Mouse (Mus musculus): ENCODE data around the gene Fbxo44. TPM values are rescaled to one million over a fixed set of nuclear protein-coding genes. Genes with fewer than 3 reads are reported as not detected.

The Fbxo44 gene
- total RNA-seq, 1 experiment from 2014 or later: 4.1 TPM

GRCm38 (mm10) chr4:148116657-148117056, 43.6 kb downstream of the Fbxo44 start:
- ATAC-seq (replicated peaks in 1 of 2; ENCODE audit: insufficient read depth in 1 of 2, low FRiP score in 2 of 2, low TSS enrichment in 1 of 2, low read depth in 1 of 2, poor library complexity in 2 of 2, severe bottlenecking in 2 of 2): no peak

DNA sequence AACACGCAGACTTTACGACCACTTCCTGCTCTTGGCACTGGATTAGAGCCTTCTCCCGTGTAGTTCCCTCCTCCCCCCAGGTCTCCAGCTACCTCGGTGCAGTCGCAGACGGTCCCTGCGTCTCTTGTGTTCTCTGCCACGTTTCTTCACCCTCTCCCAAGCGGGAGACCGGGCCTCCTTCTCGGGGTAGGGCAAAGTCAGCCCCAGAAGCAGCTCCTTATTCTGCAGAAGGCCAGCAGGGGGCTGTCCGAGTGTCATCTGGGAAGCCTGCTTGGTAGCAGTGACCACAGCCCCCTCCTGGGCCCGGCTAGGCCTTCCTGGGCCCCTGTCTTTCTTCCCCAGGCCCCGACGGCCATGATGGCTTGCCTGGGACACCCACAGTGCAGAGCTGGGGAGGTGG, 44.8 kb downstream of the Fbxo44 start:
- ATAC-seq (replicated peaks in 1 of 2; ENCODE audit: insufficient read depth in 1 of 2, low FRiP score in 2 of 2, low TSS enrichment in 1 of 2, low read depth in 1 of 2, poor library complexity in 2 of 2, severe bottlenecking in 2 of 2): peak; percentile 67 to 81

- ATAC-seq (replicated peaks in 1 of 2; ENCODE audit: insufficient read depth in 1 of 2, low FRiP score in 2 of 2, low TSS enrichment in 1 of 2, low read depth in 1 of 2, poor library complexity in 2 of 2, severe bottlenecking in 2 of 2): peak; percentile 89
These were observed 45.4 kb downstream of the Fbxo44 start for GRCm38 (mm10) chr4:148114758-148115391.

- ATAC-seq (replicated peaks in 1 of 2; ENCODE audit: insufficient read depth in 1 of 2, low FRiP score in 2 of 2, low TSS enrichment in 1 of 2, low read depth in 1 of 2, poor library complexity in 2 of 2, severe bottlenecking in 2 of 2): no peak
These were observed 47.8 kb downstream of the Fbxo44 start for GRCm38 (mm10) chr4:148112519-148112918.

DNA sequence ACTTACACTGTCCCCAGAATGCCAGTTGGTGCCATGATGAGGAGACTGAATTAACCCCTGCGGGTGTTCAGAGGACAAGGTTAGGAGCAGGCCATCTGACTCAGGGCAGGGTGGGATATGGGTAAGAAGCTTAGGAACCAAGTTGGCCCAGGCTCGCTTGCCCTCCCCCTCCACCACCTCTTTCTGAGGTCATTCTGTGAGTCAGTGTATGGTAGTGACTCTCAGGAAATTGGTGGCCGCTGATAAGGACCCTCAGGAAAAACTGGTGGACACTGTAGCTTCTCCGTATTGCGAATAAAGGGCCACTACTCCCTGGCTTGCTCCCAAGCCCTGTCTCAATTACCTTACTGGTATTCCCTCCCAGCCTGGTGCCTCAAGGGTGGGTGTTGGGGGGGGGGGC, 51.1 kb downstream of the Fbxo44 start:
- ATAC-seq (replicated peaks in 1 of 2; ENCODE audit: insufficient read depth in 1 of 2, low FRiP score in 2 of 2, low TSS enrichment in 1 of 2, low read depth in 1 of 2, poor library complexity in 2 of 2, severe bottlenecking in 2 of 2): peak; percentile 29 to 44; a peak in 2 of 4 replicates

DNA sequence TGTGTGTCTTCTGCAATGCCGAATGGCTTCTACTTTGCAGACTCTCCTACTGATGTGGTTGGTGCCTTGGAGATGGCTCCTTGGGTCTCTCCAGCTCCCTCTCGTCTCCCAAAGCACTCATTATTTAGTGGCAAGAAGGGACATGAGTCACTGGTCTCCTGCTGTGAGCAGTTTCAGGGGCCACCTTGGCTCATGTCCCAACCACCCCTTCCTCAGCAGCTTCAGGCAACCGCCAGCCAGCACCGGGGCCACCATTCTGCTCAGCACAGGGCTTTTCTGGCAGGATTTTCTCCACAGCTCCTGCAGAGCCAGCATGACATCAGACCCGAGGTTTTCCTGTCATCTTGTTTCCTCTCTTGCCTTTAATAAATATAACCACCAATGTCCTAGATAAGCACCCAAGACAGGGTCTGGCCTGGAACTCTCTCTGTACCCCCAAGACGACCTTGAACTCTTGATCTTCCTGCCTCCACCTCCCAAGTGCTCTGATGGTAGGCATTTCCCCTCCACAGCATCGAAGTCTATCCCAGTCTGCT, 51.6 kb downstream of the Fbxo44 start:
- ATAC-seq (replicated peaks in 1 of 2; ENCODE audit: insufficient read depth in 1 of 2, low FRiP score in 2 of 2, low TSS enrichment in 1 of 2, low read depth in 1 of 2, poor library complexity in 2 of 2, severe bottlenecking in 2 of 2): 0 out of 4 replicates have a peak, but pooled peaks have one; percentile 23

DNA sequence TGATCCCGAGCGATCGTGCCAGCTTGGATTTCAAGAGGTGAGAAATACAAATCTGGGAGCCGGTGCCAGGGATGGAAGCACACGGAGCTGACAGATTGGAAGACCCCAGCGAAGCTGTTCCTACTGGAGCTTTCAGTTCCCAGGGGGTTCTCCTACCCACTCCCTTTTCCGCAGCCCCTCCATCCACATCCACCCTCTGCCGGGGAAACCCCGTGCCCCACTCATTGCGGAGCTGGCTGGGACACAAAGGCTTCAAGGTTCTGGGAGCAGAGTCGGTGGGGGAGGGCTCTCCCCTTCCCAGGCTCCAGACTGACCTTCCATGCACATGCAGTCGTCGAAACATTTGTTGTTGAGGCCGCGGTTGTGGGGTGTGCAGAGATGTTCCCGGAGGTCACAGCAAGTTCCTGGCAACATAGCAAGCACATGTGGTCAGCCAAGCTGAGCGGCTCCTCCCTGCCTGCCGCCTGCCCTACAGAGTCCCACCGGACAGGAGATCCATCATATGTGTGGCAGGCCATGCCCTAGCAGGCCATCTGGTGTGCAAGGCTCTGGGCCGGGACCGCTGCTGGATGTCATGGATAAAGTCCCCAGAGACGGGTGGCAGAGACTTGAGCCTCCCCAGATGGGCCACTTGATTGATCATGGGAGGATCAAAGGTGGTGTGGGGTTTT, 52.5 kb downstream of the Fbxo44 start:
- no peak for ATAC-seq (replicated peaks in 1 of 2; ENCODE audit: insufficient read depth in 1 of 2, low FRiP score in 2 of 2, low TSS enrichment in 1 of 2, low read depth in 1 of 2, poor library complexity in 2 of 2, severe bottlenecking in 2 of 2)

GRCm38 (mm10) chr4:148104146-148104545, 56.1 kb downstream of the Fbxo44 start:
- ATAC-seq (replicated peaks in 1 of 2; ENCODE audit: insufficient read depth in 1 of 2, low FRiP score in 2 of 2, low TSS enrichment in 1 of 2, low read depth in 1 of 2, poor library complexity in 2 of 2, severe bottlenecking in 2 of 2): no peak

Other genes with a start within 250 kb of the Fbxo44 start
- 10.5 and 11.4 TPM in 2 replicates for gene Plod1, start 223.7 kb downstream of the Fbxo44 start, total RNA-seq (2017)
- 25.0 and 31.0 TPM in 2 replicates for gene 2510039O18Rik, start 219.6 kb downstream of the Fbxo44 start, total RNA-seq (2017)
- gene Nppb, start 174.7 kb downstream of the Fbxo44 start, total RNA-seq (2017): not detected in 2 replicates
- gene Nppa, start 159.8 kb downstream of the Fbxo44 start, total RNA-seq (2017): not detected in 2 replicates
- 4.3 TPM in 2 replicates for gene Clcn6, start 121.7 kb downstream of the Fbxo44 start, total RNA-seq (2017)
- gene Mthfr, start 121.4 kb downstream of the Fbxo44 start, total RNA-seq (2017): 4.1 and 11.3 TPM in 2 replicates
- 42.2 and 44.9 TPM in 2 replicates for gene Agtrap, start 72.5 kb downstream of the Fbxo44 start, total RNA-seq (2017)
- 4.1 and 10.3 TPM in 2 replicates for gene Mad2l2, start 30.1 kb downstream of the Fbxo44 start, total RNA-seq (2017)
- not detected in 2 replicates for gene Draxin, start 29.8 kb downstream of the Fbxo44 start, total RNA-seq (2017)
- gene Fbxo6, start 8.3 kb downstream of the Fbxo44 start, total RNA-seq (2017): 6.2 and 13.1 TPM in 2 replicates
- gene Fbxo2, start 139 bp upstream of the Fbxo44 start, total RNA-seq (2017): not detected in 2 replicates
- gene Disp3, start 127.5 kb upstream of the Fbxo44 start, total RNA-seq (2017): not detected in 2 replicates